Mouse (Mus musculus): Measurements from ENCODE around the gene Ccl28. TPM values are rescaled to one million over a fixed set of nuclear protein-coding genes. Genes with fewer than 3 reads are reported as not detected.

The Ccl28 gene
- 10.0 and 14.2 TPM in 2 replicates for polyA plus RNA-seq (2012; rRNA removed)

GRCm38 (mm10) chr13:119623634-119624033 is at the start of gene Ccl28:
Gene Ccl28, plus strand, starts transcription at chr13:119623819.

GRCm38 (mm10) chr13:119690039-119690728 is 66.6 kb downstream of the Ccl28 start, which contains the start of gene Hmgcs1:
Gene Hmgcs1, plus strand, starts transcription at chr13:119690379.

Other genes starting within 250 kb of the Ccl28 start
- gene Paip1, start 195.2 kb upstream of the Ccl28 start, polyA plus RNA-seq (2012; rRNA removed), result 10.6 and 12.1 TPM in 2 replicates
- 9.4 and 14.9 TPM in 2 replicates for gene 4833420G17Rik, start 161.1 kb upstream of the Ccl28 start, polyA plus RNA-seq (2012; rRNA removed)
- 3.9 and 5.9 TPM in 2 replicates for gene Tmem267, start 135.8 kb upstream of the Ccl28 start, polyA plus RNA-seq (2012; rRNA removed)
- 0.79 and 3.4 TPM in 2 replicates for gene 3110070M22Rik, start 135.4 kb upstream of the Ccl28 start, polyA plus RNA-seq (2012; rRNA removed)
- gene Hmgcs1, start 66.6 kb downstream of the Ccl28 start, polyA plus RNA-seq (2012; rRNA removed), result 28.4 and 33.1 TPM in 2 replicates
- 0.32 and 0.42 TPM in 2 replicates for gene Nim1k, start 132.1 kb downstream of the Ccl28 start, polyA plus RNA-seq (2012; rRNA removed)
- 4.8 and 7.9 TPM in 2 replicates for gene Zfp131, start 167.1 kb downstream of the Ccl28 start, polyA plus RNA-seq (2012; rRNA removed)
- not detected in 2 replicates for gene AF067063, start 206.4 kb downstream of the Ccl28 start, polyA plus RNA-seq (2012; rRNA removed)
- gene D13Ertd608e, start 212.2 kb downstream of the Ccl28 start, polyA plus RNA-seq (2012; rRNA removed), result not detected in 2 replicates

Measured in colon, adult 2 months (tissue).